ENCODE assay signal across 8 mouse cellular contexts in genomic region chr7:16959539-16960187, GRCm38 (mm10). TPM values are rescaled to one million over a fixed set of nuclear protein-coding genes. Genes with fewer than 3 reads are reported as not detected.
A peak's percentile ranks its signal among the peaks of the same experiment; 100 is the strongest.
DNase-seq lines count a peak whose midpoint lies in the region; ATAC-seq lines count a peak whose summit lies in the region.

Pnmal1 (plus strand) TSS chr7:16959679.

- H3K4me2 ChIP-seq in heart, embryonic 12.5 days: peak within 1 kb of the TSS; percentile 8; the same call in 1 of the 2 replicates
- no peak within 1 kb of the TSS for H3K4me2 ChIP-seq in stomach, embryonic 16.5 days (ENCODE audit: low read depth, low read length)

- DNase-seq in heart, postnatal 25 days (ENCODE audit: low spot score): no peak
- DNase-seq in brain, adult 2 months (ENCODE audit: low read depth, low spot score): peak; percentile 99
- peak; percentile 96 for DNase-seq in forebrain, embryonic 10.5 days (ENCODE audit: extremely low spot score, low spot score)
- DNase-seq in layer of hippocampus, adult 11-12 months (ENCODE audit: low spot score): peak; percentile 94
- DNase-seq in midbrain, embryonic 10.5 days (ENCODE audit: low spot score): peak; percentile 97
- no peak for DNase-seq in thymus, adult 18-20 months

- intact Hi-C loops in heart, postnatal 25 days (cut with DNase I): no loop called here

- no peak within 1 kb of the TSS for H3K27ac ChIP-seq in heart, embryonic 12.5 days (ENCODE audit: poor library complexity, severe bottlenecking)
- H3K27ac ChIP-seq in forebrain, embryonic 10.5 days: peak within 1 kb of the TSS; percentile 88
- peak within 1 kb of the TSS; percentile 93 for H3K27ac ChIP-seq in midbrain, embryonic 10.5 days (replicated peaks)
- H3K27ac ChIP-seq in stomach, embryonic 16.5 days (ENCODE audit: low read length): no peak within 1 kb of the TSS

- H3K36me3 ChIP-seq in heart, embryonic 12.5 days: no peaks in the 10 kb centered on the region
- H3K36me3 ChIP-seq in forebrain, embryonic 10.5 days (replicated peaks): peaks cover 3% of the 10 kb centered on the region; the same call in 1 of the 2 replicates
- H3K36me3 ChIP-seq in midbrain, embryonic 10.5 days: peaks cover 17% of the 10 kb centered on the region
- H3K36me3 ChIP-seq in stomach, embryonic 16.5 days (ENCODE audit: control insufficient read depth, insufficient read depth, low read length): no peaks in the 10 kb centered on the region

- H3K4me3 ChIP-seq in heart, embryonic 12.5 days: no peak within 1 kb of the TSS
- peak within 1 kb of the TSS; percentile 50 for H3K4me3 ChIP-seq in forebrain, embryonic 10.5 days
- H3K4me3 ChIP-seq in midbrain, embryonic 10.5 days: peak within 1 kb of the TSS; percentile 51
- H3K4me3 ChIP-seq in stomach, embryonic 16.5 days (replicated peaks; ENCODE audit: low read length): no peak within 1 kb of the TSS

- WGBS in heart, embryonic 12.5 days: 24% methylated on average over 17 of the region's 17 CpGs
- 19% methylated on average over 17 of the region's 17 CpGs for WGBS in forebrain, embryonic 10.5 days
- WGBS in midbrain, embryonic 10.5 days: 16% methylated on average over 17 of the region's 17 CpGs
- 23% methylated on average over 17 of the region's 17 CpGs for WGBS in stomach, embryonic 16.5 days

- peaks cover 29% of the 10 kb centered on the region for H3K27me3 ChIP-seq in heart, embryonic 12.5 days (replicated peaks)
- H3K27me3 ChIP-seq in forebrain, embryonic 10.5 days (ENCODE audit: poor library complexity, severe bottlenecking): peaks cover 10% of the 10 kb centered on the region
- no peaks in the 10 kb centered on the region for H3K27me3 ChIP-seq in midbrain, embryonic 10.5 days (ENCODE audit: low read depth, poor library complexity, severe bottlenecking)
- H3K27me3 ChIP-seq in stomach, embryonic 16.5 days (ENCODE audit: control insufficient read depth, insufficient read depth, low read length): no peaks in the 10 kb centered on the region

- H3K9ac ChIP-seq in heart, embryonic 12.5 days: no peak within 1 kb of the TSS
- H3K9ac ChIP-seq in stomach, embryonic 16.5 days (ENCODE audit: low read length): peak within 1 kb of the TSS; percentile 15; the same call in 1 of the 2 replicates

- H3K4me1 ChIP-seq in heart, embryonic 12.5 days (replicated peaks): 0 out of 2 replicates have a peak, but pooled peaks cover 5% of the 10 kb centered on the region
- peaks cover 34% of the 10 kb centered on the region for H3K4me1 ChIP-seq in forebrain, embryonic 10.5 days
- peaks cover 44% of the 10 kb centered on the region for H3K4me1 ChIP-seq in midbrain, embryonic 10.5 days
- no peaks in the 10 kb centered on the region for H3K4me1 ChIP-seq in stomach, embryonic 16.5 days (ENCODE audit: control insufficient read depth, insufficient read depth, low read length)

- no peak; the same call in 1 of the 2 replicates for ATAC-seq in heart, embryonic 12.5 days (ENCODE audit: insufficient number of reproducible peaks, low FRiP score)
- ATAC-seq in stomach, embryonic 16.5 days (ENCODE audit: insufficient read depth, low FRiP score): peak; percentile 66; the same call in 1 of the 2 replicates

- no peaks in the 10 kb centered on the region for H3K9me3 ChIP-seq in heart, embryonic 12.5 days (replicated peaks)
- no peaks in the 10 kb centered on the region for H3K9me3 ChIP-seq in forebrain, embryonic 10.5 days
- H3K9me3 ChIP-seq in midbrain, embryonic 10.5 days (replicated peaks): peaks cover 7% of the 10 kb centered on the region; the same call in 1 of the 2 replicates
- H3K9me3 ChIP-seq in stomach, embryonic 16.5 days (replicated peaks; ENCODE audit: control insufficient read depth, low read length): no peaks in the 10 kb centered on the region

RNA-seq across cellular contexts. Expression of gene Pnmal1, which starts in this region (rescaled TPM):
- polyA plus RNA-seq in heart, embryonic 12.5 days (2016; fragmentation: Nextera tagmentation; extraction: Ambion mirVana): 0.14 and 0.28 TPM in 2 replicates
- not detected for total RNA-seq in heart, postnatal 25 days (2021)
- polyA plus RNA-seq in forebrain, embryonic 10.5 days (2016; fragmentation: Nextera tagmentation; extraction: Ambion mirVana): 7.3 and 9.3 TPM in 2 replicates
- polyA plus RNA-seq in midbrain, embryonic 10.5 days (2016; fragmentation: Nextera tagmentation; extraction: Ambion mirVana): 9.8 and 17.4 TPM in 2 replicates
- polyA plus RNA-seq in stomach, embryonic 16.5 days (2015; fragmentation: Nextera tagmentation; extraction: Ambion mirVana): 3.2 and 3.4 TPM in 2 replicates

Comparison
In these comparisons a context has a peak if more than half of its experiments do, and no peak if none do; other contexts are left out.
1. H3K27ac ChIP-seq: peak in forebrain, embryonic 10.5 days (single experiment) and midbrain, embryonic 10.5 days (single experiment); none in heart, embryonic 12.5 days (single experiment) and stomach, embryonic 16.5 days (single experiment).
2. H3K4me3 ChIP-seq: peak in forebrain, embryonic 10.5 days (single experiment) and midbrain, embryonic 10.5 days (single experiment); none in heart, embryonic 12.5 days (single experiment) and stomach, embryonic 16.5 days (single experiment).
3. DNase-seq: peak in brain, adult 2 months (single experiment), forebrain, embryonic 10.5 days (single experiment), layer of hippocampus, adult 11-12 months (single experiment) and midbrain, embryonic 10.5 days (single experiment); none in heart, postnatal 25 days (single experiment) and thymus, adult 18-20 months (0 of 2).